Mouse (Mus musculus): Measurements from ENCODE around the gene Hmgn5. TPM values are rescaled to one million over a fixed set of nuclear protein-coding genes. Genes with fewer than 3 reads are reported as not detected.
A peak's percentile ranks its signal among the peaks of the same experiment; 100 is the strongest.

Gene Hmgn5
- polyA plus RNA-seq (2016; fragmentation: Nextera tagmentation; extraction: Ambion mirVana): 24.5 and 28.0 TPM in 2 replicates

DNA sequence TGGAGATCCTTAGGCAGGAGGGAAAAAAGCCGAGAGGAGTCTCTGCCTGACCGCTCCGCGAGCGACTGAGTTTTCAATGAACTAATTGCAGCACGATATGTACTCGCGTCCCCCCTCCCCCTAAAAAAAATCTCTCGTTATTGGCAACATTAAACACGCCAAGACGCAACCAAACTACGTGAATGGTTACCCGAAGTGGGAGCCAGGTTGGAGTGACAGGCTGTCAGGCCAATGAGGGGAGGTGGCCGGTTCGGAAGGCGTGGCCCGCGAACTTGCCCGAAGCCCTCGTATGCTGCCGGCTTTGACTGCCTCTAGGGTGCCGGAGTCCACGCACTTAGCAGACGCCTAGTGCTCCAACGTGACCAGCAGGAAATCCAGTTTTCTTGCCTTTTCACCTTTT, at the start of gene Hmgn5:
Gene Hmgn5, minus strand, starts transcription at position 122 of the 400 bp plus-strand sequence.
- no peaks in the 10 kb centered on the region for H3K27me3 ChIP-seq (replicated peaks; ENCODE audit: low read depth, poor library complexity, severe bottlenecking)
- WGBS: 22% methylated on average over 25 of the region's 25 CpGs
- H3K4me3 ChIP-seq: peak within 1 kb of the TSS; percentile 58
- no peaks in the 10 kb centered on the region for H3K4me1 ChIP-seq
- no peaks in the 10 kb centered on the region for H3K36me3 ChIP-seq (replicated peaks)
- peak within 1 kb of the TSS; percentile 80 for H3K27ac ChIP-seq (replicated peaks)
- DNase-seq (ENCODE audit: low spot score): peak; percentile 90
- H3K9me3 ChIP-seq: no peaks in the 10 kb centered on the region

- Histone ChIP-seq H3K4me3 (no peak overlapping the region), H3K36me3 (replicated peaks) (no peaks in the 10 kb centered on the region), H3K27ac (replicated peaks) (no peak overlapping the region), H3K27me3 (replicated peaks; ENCODE audit: low read depth, poor library complexity, severe bottlenecking) (no peaks in the 10 kb centered on the region), H3K9me3 (no peaks in the 10 kb centered on the region), H3K4me1 (no peaks in the 10 kb centered on the region)
- no peak for DNase-seq (ENCODE audit: low spot score)
- WGBS: 79% methylated on average over 1 of the region's 1 CpGs
Observed at GRCm38 (mm10) chrX:109047773-109048172, 34.6 kb upstream of the Hmgn5 start.

DNA sequence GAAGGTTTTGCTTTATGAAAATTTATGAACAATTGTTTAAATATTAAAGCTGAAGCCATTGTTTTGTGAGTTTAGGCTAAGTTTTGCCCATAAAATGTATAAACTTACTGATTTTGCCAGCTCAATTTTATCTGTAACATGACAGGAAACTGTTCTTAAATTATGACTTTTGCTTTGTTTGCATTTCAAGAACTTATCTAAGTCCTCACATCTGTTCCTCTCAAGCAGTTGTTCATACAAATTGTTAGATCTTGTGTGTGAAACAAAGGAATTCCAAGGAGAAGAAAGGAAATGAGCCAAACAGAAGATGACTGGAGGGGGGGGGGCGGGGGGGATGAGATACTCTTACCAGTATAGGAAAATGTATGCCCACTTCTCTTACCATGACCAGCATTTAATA, 13.0 kb upstream of the Hmgn5 start:
- H3K27ac ChIP-seq (replicated peaks): no peak overlapping the region
- no peaks in the 10 kb centered on the region for H3K4me1 ChIP-seq
- H3K36me3 ChIP-seq (replicated peaks): no peaks in the 10 kb centered on the region
- H3K4me3 ChIP-seq: no peak overlapping the region
- DNase-seq (ENCODE audit: low spot score): no peak
- H3K27me3 ChIP-seq (replicated peaks; ENCODE audit: low read depth, poor library complexity, severe bottlenecking): no peaks in the 10 kb centered on the region
- H3K9me3 ChIP-seq: no peaks in the 10 kb centered on the region
- 76% methylated on average over 1 of the region's 1 CpGs for WGBS

GRCm38 (mm10) chrX:109020858-109021257, 7.7 kb upstream of the Hmgn5 start:
- 61% methylated on average over 2 of the region's 2 CpGs for WGBS
- Histone ChIP-seq H3K27me3 (replicated peaks; ENCODE audit: low read depth, poor library complexity, severe bottlenecking) (no peaks in the 10 kb centered on the region), H3K9me3 (no peaks in the 10 kb centered on the region), H3K27ac (replicated peaks) (no peak overlapping the region), H3K36me3 (replicated peaks) (no peaks in the 10 kb centered on the region), H3K4me1 (no peaks in the 10 kb centered on the region), H3K4me3 (no peak overlapping the region)
- DNase-seq (ENCODE audit: low spot score): no peak

DNA sequence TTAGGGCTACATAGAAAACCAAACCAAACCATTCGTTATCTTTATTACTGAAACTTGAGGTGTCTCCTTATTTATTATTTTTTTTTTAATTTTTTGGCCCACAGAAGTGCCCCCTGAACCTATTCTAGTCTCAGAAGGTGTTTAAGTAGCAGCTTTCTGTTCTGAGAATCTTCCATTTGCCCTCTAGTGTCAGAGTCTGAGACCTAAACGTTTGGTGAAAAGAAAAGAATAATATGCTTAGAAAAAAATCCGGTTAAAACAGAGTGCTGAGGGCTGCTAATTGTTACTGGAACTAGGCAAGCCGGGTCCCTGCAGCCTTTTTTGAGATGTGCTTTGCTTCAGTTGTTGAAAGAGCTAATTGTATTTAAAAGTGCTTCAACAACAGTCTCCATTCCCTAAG, 962 bp upstream of the Hmgn5 start:
- DNase-seq (ENCODE audit: low spot score): no peak
- 30% methylated on average over 4 of the region's 4 CpGs for WGBS
- peak overlapping the region; percentile 58; the same call in 1 of the 2 replicates for H3K4me3 ChIP-seq

DNA sequence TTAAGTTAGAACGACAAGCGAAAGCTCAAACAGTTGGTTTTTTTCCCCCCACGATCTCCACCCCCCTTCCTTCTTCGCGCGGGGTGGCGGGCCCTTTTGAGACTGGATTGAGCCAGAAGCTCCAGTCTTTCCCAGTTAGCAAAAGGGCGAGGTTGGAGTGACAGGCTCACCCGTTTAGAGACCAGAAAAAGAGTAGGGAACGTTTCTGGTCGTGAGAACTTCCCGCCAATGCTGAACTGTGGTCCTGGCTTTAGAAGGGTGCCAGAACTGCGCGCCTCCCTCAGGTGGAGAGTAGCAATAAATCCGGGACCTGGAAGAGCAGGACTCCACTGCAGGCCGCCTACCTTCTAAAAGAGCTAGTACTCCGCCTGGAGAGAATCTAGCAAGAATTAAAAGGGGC, 482 bp upstream of the Hmgn5 start:
- Histone ChIP-seq H3K27ac (replicated peaks) (peak overlapping the region; percentile 80), H3K36me3 (replicated peaks) (no peaks in the 10 kb centered on the region), H3K9me3 (no peaks in the 10 kb centered on the region), H3K4me3 (peak overlapping the region; percentile 58), H3K4me1 (no peaks in the 10 kb centered on the region), H3K27me3 (replicated peaks; ENCODE audit: low read depth, poor library complexity, severe bottlenecking) (no peaks in the 10 kb centered on the region)
- 14% methylated on average over 17 of the region's 17 CpGs for WGBS
- DNase-seq (ENCODE audit: low spot score): peak; percentile 49

More for the DNA sequence above, 962 bp upstream of the Hmgn5 start:
- Histone ChIP-seq H3K27me3 (replicated peaks; ENCODE audit: low read depth, poor library complexity, severe bottlenecking) (no peaks in the 10 kb centered on the region), H3K36me3 (replicated peaks) (no peaks in the 10 kb centered on the region), H3K9me3 (no peaks in the 10 kb centered on the region), H3K27ac (replicated peaks) (no peak overlapping the region), H3K4me1 (no peaks in the 10 kb centered on the region)

DNA sequence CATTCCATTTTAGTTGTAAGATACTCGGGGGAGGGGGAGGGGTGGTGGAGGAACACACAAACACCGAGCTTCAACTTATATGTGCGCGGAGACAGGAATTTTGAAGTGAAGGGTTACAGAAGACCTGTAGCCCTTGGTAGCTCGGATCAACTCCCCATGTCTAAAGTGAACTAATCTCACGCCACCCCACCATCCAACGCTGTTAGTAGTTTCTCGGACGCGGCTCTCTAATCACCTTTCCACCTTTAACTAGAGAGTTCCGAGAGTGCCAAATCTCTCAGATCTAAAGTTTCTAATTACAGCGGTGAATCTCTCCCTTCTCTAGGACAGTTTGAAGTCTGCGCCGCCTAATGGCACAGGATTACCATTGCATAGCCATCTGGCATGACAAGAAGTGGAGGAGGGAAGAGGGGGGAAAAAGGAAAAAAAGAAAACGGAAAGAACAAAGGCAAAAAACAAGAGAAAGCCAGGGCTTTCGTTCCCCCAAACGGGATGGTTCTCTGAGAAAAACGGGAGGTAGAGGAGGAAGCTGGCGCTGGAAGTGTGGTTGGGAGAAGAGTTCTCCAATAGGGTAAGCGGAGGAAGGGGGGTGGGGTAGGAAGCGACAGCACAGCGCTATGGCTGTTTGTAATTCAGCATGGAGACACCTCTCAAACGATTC, 703 bp downstream of the Hmgn5 start:
- H3K27me3 ChIP-seq (replicated peaks; ENCODE audit: low read depth, poor library complexity, severe bottlenecking): no peaks in the 10 kb centered on the region
- 18% methylated on average over 23 of the region's 23 CpGs for WGBS
- H3K4me3 ChIP-seq: peak overlapping the region; percentile 58
- no peaks in the 10 kb centered on the region for H3K36me3 ChIP-seq (replicated peaks)
- H3K9me3 ChIP-seq: no peaks in the 10 kb centered on the region
- no peaks in the 10 kb centered on the region for H3K4me1 ChIP-seq
- H3K27ac ChIP-seq (replicated peaks): peak overlapping the region; percentile 79
- peak; percentile 59 for DNase-seq (ENCODE audit: low spot score)

- Histone ChIP-seq H3K4me3 (peak overlapping the region; percentile 58), H3K27me3 (replicated peaks; ENCODE audit: low read depth, poor library complexity, severe bottlenecking) (no peaks in the 10 kb centered on the region), H3K4me1 (no peaks in the 10 kb centered on the region), H3K36me3 (replicated peaks) (peaks cover 5% of the 10 kb centered on the region), H3K27ac (replicated peaks) (no peak overlapping the region), H3K9me3 (no peaks in the 10 kb centered on the region)
- no peak for DNase-seq (ENCODE audit: low spot score)
- 34% methylated on average over 13 of the region's 13 CpGs for WGBS
Observed at GRCm38 (mm10) chrX:109011611-109012185, 1.5 kb downstream of the Hmgn5 start.

DNA sequence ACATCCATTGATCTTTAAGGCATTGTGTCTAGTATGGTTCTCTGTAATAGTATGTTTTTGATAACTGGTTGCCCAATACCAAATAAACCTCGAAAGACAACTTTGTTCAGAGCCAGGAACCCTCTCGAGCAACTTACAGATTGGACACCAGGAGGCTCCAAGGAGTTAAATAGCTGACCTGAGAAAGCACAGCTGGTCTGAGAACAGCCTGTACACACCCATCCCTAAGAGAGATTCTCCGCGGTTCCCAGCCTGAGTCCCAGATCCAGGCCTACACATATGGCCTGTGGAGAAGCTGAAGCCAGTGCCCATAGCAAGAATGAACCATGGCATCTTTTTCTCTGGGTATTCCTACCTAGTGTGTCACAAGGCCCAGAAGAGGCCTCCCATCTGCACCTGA, 11.9 kb downstream of the Hmgn5 start:
- Histone ChIP-seq H3K9me3 (no peaks in the 10 kb centered on the region), H3K27me3 (replicated peaks; ENCODE audit: low read depth, poor library complexity, severe bottlenecking) (no peaks in the 10 kb centered on the region), H3K36me3 (replicated peaks) (peaks cover 8% of the 10 kb centered on the region), H3K4me3 (no peak overlapping the region), H3K4me1 (no peaks in the 10 kb centered on the region), H3K27ac (replicated peaks) (no peak overlapping the region)
- no peak for DNase-seq (ENCODE audit: low spot score)
- WGBS: 73% methylated on average over 4 of the region's 4 CpGs

Other genes with a start within 250 kb of the Hmgn5 start
- 4.4 and 4.8 TPM in 2 replicates for gene Brwd3, start 179.0 kb downstream of the Hmgn5 start, polyA plus RNA-seq (2016; fragmentation: Nextera tagmentation; extraction: Ambion mirVana)
- gene Sh3bgrl, start 82.0 kb upstream of the Hmgn5 start, polyA plus RNA-seq (2016; fragmentation: Nextera tagmentation; extraction: Ambion mirVana): 137 and 147 TPM in 2 replicates
- gene Gm6377, start 183.4 kb upstream of the Hmgn5 start, polyA plus RNA-seq (2016; fragmentation: Nextera tagmentation; extraction: Ambion mirVana): 0.05 TPM in 1 of 2 replicates, not detected in the other

Measured in embryonic facial prominence, embryonic 10.5 days (tissue).